Comparison of ENCODE assay signal across 10 mouse cellular contexts in genomic region chr11:94326961-94327411, GRCm38 (mm10). TPM values are rescaled to one million over a fixed set of nuclear protein-coding genes. Genes with fewer than 3 reads are reported as not detected.
DNase-seq lines count a peak whose midpoint lies in the region; ATAC-seq and TF ChIP-seq lines count a peak whose summit lies in the region.
"Had no signal": no experiment of that assay in that cellular context is flagged by ENCODE, and none has a peak within 500 bp of the region (broad histone marks: within the 10 kb centered on the region; RNA-seq: fewer than 3 reads in every experiment).

No protein-coding gene starts in this region.

- intact Hi-C loops in left cerebral cortex, adult 2 months (cut with DNase I), result loop anchor here (1.0 to 10.0 kb wide), 3 partner anchors 145 to 668 kb away; partner anchors contain the start of genes Cacna1g and Ppp1r9b

- H3K36me3 ChIP-seq in heart, embryonic 16.5 days (ENCODE audit: control insufficient read depth, insufficient read depth), result no peaks in the 10 kb centered on the region
- peaks cover 3% of the 10 kb centered on the region; the same call in 1 of the 2 replicates for H3K36me3 ChIP-seq in limb, embryonic 13.5 days

- TF ChIP-seq CTCF in left cerebral cortex, adult 2 months (IDR thresholded peaks at IDR 0.05), result no peak

- H3K27me3 ChIP-seq in heart, embryonic 16.5 days (ENCODE audit: control insufficient read depth, insufficient read depth, low read length), result no peaks in the 10 kb centered on the region
- no peaks in the 10 kb centered on the region for H3K27me3 ChIP-seq in limb, embryonic 13.5 days
- H3K27me3 ChIP-seq: Patski had no signal

- WGBS in heart, embryonic 16.5 days, result 6% methylated on average over 10 of the region's 10 CpGs
- WGBS in limb, embryonic 13.5 days, result 7% methylated on average over 10 of the region's 10 CpGs

- peaks cover 23% of the 10 kb centered on the region for H3K4me1 ChIP-seq in heart, embryonic 16.5 days (ENCODE audit: control insufficient read depth, insufficient read depth, low read length)
- H3K4me1 ChIP-seq in limb, embryonic 13.5 days, result peaks cover 35% of the 10 kb centered on the region

- H3K27ac ChIP-seq in left cerebral cortex, adult 2 months, result peak overlapping the region; percentile 100
- peak overlapping the region; percentile 99 for H3K27ac ChIP-seq in heart, embryonic 16.5 days (ENCODE audit: low read length)
- peak overlapping the region; percentile 67 for H3K27ac ChIP-seq in limb, embryonic 13.5 days

- peak overlapping the region; percentile 69 for H3K4me2 ChIP-seq in heart, embryonic 16.5 days (ENCODE audit: low read depth, low read length)
- peak overlapping the region; percentile 70 for H3K4me2 ChIP-seq in limb, embryonic 13.5 days (replicated peaks)

- H3K9me3 ChIP-seq in heart, embryonic 16.5 days (replicated peaks; ENCODE audit: control insufficient read depth, low read length), result no peaks in the 10 kb centered on the region
- no peaks in the 10 kb centered on the region for H3K9me3 ChIP-seq in limb, embryonic 13.5 days

- no peak for DNase-seq in left cerebral cortex, adult 2 months (ENCODE audit: extremely low spot score in 1 of 2, low spot score in 2 of 2)
- DNase-seq in left cerebral cortex, adult 18-20 months (ENCODE audit: low spot score in 2 of 2), result no peak
- peak; percentile 73 for DNase-seq in embryo, embryonic 10 days (ENCODE audit: low spot score)
- DNase-seq in retina, postnatal 1 day, result peak; percentile 95
- DNase-seq in thymus, postnatal 10 days (ENCODE audit: low spot score in 2 of 2), result no peak
- no peak for DNase-seq in c-Kit-positive CD71-positive TER-119-positive erythroid progenitor cells, embryonic 14.5 days (ENCODE audit: low spot score)

- peak overlapping the region; percentile 97 for H3K9ac ChIP-seq in heart, embryonic 16.5 days (ENCODE audit: low read length)
- H3K9ac ChIP-seq in limb, embryonic 13.5 days, result peak overlapping the region; percentile 39; the same call in 1 of the 2 replicates

- ATAC-seq in heart, embryonic 16.5 days (replicated peaks; ENCODE audit: extremely low read depth, insufficient read depth, low FRiP score), result 0 out of 2 replicates have a peak, but pooled peaks have one; percentile 15
- ATAC-seq in limb, embryonic 13.5 days (ENCODE audit: low FRiP score, low read depth), result no peak

- H3K4me3 ChIP-seq in left cerebral cortex, adult 2 months, result peak overlapping the region; percentile 80
- H3K4me3 ChIP-seq in heart, embryonic 16.5 days (ENCODE audit: low read length), result no peak overlapping the region; the same call in 1 of the 2 replicates
- H3K4me3 ChIP-seq in limb, embryonic 13.5 days, result peak overlapping the region; percentile 77

RNA-seq across cellular contexts. Expression of gene Ankrd40, which starts 0.8 kb away (rescaled TPM):
- total RNA-seq in left cerebral cortex, adult 2 months (2021), result 100 to 1,000 TPM; 125 to 126 TPM
- 100 to 1,000 TPM; 123 to 141 TPM for total RNA-seq in left cerebral cortex, adult 18-20 months (2021)
- 17.5 and 22.6 TPM in 2 replicates for polyA plus RNA-seq in heart, embryonic 16.5 days (2015; fragmentation: Nextera tagmentation; extraction: Ambion mirVana)
- 17.0 and 18.8 TPM in 2 replicates for polyA plus RNA-seq in limb, embryonic 13.5 days (2015; fragmentation: Nextera tagmentation; extraction: Ambion mirVana)

RNA-seq across cellular contexts. Expression of gene Luc7l3, which starts 5.2 kb away (rescaled TPM):
- total RNA-seq in left cerebral cortex, adult 2 months (2021), result 100 to 1,000 TPM; 123 to 124 TPM
- total RNA-seq in left cerebral cortex, adult 18-20 months (2021), result 100 to 1,000 TPM; 110 to 111 TPM
- polyA plus RNA-seq in heart, embryonic 16.5 days (2015; fragmentation: Nextera tagmentation; extraction: Ambion mirVana), result 62.4 and 73.2 TPM in 2 replicates
- polyA plus RNA-seq in limb, embryonic 13.5 days (2015; fragmentation: Nextera tagmentation; extraction: Ambion mirVana), result 133 and 145 TPM in 2 replicates

RNA-seq across cellular contexts. Expression of gene Gm21885, which starts 45.3 kb away (rescaled TPM):
- not detected for total RNA-seq in left cerebral cortex, adult 2 months (2021)
- not detected for total RNA-seq in left cerebral cortex, adult 18-20 months (2021)
- polyA plus RNA-seq in heart, embryonic 16.5 days (2015; fragmentation: Nextera tagmentation; extraction: Ambion mirVana), result not detected in 2 replicates
- 0.26 and 0.32 TPM in 2 replicates for polyA plus RNA-seq in limb, embryonic 13.5 days (2015; fragmentation: Nextera tagmentation; extraction: Ambion mirVana)
- total RNA-seq: left cerebral cortex, adult 8-10 months had no signal
- polyA plus RNA-seq: Patski had no signal

Comparison
In these comparisons a context has a peak if more than half of its experiments do, and no peak if none do; other contexts are left out.
1. DNase-seq: peak in embryo, embryonic 10 days (single experiment) and retina, postnatal 1 day (single experiment); none in left cerebral cortex, adult 2 months (0 of 2), left cerebral cortex, adult 18-20 months (0 of 2), thymus, postnatal 10 days (0 of 2) and c-Kit-positive CD71-positive TER-119-positive erythroid progenitor cells, embryonic 14.5 days (single experiment).
2. Peak in every context shown above with its lines, with median percentiles within 50 percentile points of each other: H3K27ac ChIP-seq.